Mouse (Mus musculus): ENCODE results near the gene Tle3.

Gene Tle3

DNA sequence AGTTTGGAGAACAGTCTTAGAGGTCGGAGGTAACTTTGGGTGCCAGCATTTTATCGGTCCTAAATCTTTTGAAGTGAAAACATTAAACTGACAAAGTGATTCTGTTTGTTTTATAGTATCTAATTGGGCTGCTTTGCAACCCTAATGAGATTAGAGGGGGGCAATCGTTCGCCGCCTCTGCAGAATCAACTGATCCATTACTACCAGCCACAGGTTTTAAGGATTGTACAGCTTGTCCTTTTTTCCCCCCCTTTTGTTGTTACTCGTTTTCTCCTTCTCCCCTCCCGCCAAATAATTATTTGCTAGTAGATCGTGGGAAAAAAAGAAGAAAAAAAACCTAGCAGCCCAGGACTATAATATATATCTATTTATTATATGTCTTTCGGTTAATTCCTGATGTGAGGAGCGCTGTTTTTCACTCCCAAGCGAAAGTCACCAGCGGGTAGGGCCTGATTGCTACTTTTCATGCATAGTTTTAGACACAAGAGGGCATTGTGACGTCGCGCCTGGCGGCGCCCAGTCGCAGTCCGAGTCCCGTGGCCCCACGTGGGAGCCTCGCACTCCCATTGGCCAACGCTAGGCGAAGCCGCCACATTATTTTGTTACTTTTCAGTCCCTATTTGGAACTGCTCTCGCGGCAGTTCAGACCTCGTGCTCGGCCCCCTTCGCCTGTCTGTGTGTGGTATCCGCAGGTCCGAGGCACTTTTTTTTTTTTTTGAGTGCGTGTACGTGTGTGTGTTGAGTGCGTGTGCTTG is at the start of gene Tle3:
Gene Tle3 (plus strand): TSS at position 612 of the 755 bp plus-strand sequence.
- peak; percentile 98 for DNase-seq (ENCODE audit: extremely low read depth, insufficient read length, low spot score)

DNA sequence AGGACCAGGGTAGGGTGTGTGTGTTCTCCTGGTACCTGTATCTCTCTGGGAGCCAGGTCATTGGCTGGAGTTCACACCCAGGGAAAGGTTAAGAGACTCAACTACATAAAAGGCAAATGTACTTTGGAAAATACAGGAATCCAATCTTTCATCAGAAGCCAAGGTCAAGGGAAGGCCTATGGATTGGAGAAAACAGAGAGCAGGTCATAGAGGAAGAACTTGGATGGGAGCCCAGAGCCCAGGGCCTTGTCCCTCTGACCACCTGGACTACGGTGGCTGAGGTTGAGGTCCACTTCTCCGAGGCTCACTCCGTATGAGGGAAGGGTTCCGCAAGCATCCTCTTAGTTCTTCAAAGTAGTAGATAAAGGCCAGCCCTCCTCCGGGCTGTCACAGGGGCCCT is 48.9 kb upstream of the Tle3 start:
- no peak for DNase-seq (ENCODE audit: extremely low read depth, insufficient read length, low spot score)

DNA sequence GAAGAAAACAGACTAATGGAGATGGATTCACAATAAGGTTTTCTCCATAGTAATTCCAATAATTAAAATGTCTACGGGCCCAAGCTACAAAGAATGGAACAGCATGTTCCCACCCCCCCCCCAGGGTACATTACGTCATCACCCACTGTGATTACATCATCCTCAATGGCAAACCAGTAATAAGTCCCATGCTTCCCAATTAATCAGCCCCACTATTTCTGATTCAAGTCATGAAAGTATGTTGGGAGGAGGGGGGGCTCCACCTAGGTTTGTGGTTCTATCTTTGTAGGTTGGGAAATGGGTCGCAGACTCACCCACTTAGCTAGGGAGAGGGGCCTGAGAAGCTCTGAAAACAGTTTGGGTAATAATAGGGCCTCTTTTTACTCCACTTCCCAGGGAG is 48.3 kb upstream of the Tle3 start:
- no peak for DNase-seq (ENCODE audit: extremely low read depth, insufficient read length, low spot score)

GRCm38 (mm10) chr9:61324354-61324753 is 47.8 kb upstream of the Tle3 start:
- DNase-seq (ENCODE audit: extremely low read depth, insufficient read length, low spot score) = no peak

DNA sequence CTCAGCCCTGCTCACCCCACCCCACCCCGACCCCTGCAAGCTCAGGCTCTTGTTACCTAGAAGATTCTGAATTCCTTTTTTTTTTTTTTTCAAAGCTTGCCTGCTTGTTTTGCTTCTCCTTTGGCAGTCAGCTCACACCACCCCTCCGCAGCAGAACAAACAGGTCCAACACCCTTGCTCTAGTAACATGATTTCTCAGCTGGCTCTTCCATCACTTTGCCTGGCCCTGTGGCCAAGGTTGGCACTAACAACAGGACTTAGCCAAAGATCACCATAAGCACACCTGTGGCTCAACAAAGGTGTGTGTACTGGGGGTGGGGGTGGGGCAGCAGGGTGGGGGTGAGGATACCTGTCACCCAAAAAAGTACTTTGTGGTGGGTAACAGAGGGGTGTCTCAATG is 47.2 kb upstream of the Tle3 start:
- DNase-seq (ENCODE audit: extremely low read depth, insufficient read length, low spot score) = no peak

DNA sequence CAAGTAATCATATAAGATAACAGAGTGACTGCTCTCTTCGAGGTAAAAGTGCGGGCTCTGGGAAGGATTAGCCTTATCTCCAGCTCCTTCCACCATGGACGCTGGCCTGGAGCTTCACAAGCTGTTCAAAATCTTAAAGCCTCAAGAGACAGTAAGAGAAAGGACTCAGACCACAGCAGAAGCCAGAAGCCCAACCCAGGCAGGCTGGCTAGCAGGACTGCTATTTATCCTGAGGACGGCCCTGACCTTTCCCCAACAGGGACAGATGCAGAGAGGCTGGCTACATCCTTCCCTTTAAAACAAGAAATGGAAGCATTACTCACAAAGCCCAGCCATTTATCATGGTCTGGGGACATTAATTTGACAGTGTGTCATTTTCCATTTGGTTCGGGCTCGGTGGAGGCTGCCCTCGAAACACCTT is 46.2 kb upstream of the Tle3 start:
- DNase-seq (ENCODE audit: extremely low read depth, insufficient read length, low spot score) = no peak

DNA sequence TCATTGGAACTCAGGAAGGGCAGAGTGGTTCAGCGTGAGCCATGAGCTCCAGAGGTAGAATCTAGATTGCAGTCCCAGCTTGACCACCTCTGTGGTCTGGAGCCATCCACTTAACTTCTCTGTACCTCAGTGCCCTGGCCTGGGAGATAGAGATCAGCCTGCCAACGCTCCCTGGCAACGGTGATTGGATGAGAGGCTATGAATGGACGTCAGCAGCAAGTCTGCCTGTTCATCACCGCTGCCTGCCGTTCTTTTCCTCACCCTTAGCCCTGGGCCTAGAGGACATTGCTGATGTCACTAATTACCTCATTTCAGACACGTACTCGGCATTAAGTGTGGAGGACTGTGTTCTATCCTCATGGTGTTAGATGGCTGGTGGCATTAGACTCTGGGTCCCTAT is 45.2 kb upstream of the Tle3 start:
- DNase-seq (ENCODE audit: extremely low read depth, insufficient read length, low spot score) = no peak

- no peak for DNase-seq (ENCODE audit: extremely low read depth, insufficient read length, low spot score)
Measured at GRCm38 (mm10) chr9:61328173-61328572, 44.0 kb upstream of the Tle3 start.

- DNase-seq (ENCODE audit: extremely low read depth, insufficient read length, low spot score) = no peak
Measured at GRCm38 (mm10) chr9:61330747-61331146, 41.4 kb upstream of the Tle3 start.

DNA sequence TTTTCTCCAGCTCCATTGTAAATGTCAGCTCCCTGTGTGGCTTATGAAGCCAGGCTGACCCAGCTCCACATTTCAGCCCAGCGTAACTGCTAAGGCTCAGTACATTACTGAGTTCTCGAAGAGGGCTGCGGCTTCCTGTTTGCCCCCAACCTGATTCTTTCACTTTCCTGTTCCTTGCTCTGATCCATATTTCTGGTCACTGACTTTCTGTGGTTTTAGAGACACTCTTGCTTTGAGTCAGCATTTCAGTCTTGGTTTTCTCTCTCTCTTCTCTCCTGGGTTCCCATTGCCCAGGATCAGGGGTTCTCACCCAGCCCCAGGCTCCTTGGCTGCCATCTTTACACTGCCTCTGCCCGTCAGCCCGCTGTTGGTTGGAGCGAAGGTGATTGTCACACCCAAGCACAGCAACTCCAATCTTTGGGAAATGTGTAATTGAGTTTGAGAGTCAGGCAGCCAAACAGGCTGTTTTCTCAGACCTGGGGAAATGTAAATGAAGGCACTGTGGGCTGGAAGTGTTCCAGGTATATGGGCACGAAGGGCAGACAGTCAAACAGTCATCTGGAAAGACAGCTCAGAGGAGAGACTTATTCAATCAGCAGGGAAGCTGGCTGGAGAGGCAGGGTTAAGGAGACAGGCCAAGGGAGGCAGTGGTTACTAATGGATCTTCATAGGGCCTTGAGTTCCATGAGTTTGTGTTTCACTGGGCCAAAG is 39.8 kb upstream of the Tle3 start:
- no peak for DNase-seq (ENCODE audit: extremely low read depth, insufficient read length, low spot score)

DNA sequence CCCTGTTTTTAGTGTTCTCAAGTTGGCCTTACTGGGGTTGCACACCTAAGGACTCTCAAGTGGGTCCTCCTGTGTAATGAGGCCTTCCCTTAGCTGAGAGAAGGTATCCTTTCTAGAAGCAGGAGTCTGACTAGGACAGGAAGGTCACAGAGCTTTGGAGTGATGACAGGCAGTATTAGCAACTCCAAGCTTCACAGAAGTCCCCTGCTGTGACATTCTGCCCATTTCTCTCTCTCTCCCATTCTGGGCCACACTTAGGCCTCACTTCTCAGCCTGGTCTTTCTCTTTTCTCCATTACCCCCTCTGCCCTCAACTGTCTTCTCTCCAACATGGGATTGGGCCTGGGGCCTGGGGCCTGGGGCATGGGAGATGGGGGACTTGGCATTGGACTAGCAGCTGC is 36.0 kb upstream of the Tle3 start:
- no peak for DNase-seq (ENCODE audit: extremely low read depth, insufficient read length, low spot score)

DNA sequence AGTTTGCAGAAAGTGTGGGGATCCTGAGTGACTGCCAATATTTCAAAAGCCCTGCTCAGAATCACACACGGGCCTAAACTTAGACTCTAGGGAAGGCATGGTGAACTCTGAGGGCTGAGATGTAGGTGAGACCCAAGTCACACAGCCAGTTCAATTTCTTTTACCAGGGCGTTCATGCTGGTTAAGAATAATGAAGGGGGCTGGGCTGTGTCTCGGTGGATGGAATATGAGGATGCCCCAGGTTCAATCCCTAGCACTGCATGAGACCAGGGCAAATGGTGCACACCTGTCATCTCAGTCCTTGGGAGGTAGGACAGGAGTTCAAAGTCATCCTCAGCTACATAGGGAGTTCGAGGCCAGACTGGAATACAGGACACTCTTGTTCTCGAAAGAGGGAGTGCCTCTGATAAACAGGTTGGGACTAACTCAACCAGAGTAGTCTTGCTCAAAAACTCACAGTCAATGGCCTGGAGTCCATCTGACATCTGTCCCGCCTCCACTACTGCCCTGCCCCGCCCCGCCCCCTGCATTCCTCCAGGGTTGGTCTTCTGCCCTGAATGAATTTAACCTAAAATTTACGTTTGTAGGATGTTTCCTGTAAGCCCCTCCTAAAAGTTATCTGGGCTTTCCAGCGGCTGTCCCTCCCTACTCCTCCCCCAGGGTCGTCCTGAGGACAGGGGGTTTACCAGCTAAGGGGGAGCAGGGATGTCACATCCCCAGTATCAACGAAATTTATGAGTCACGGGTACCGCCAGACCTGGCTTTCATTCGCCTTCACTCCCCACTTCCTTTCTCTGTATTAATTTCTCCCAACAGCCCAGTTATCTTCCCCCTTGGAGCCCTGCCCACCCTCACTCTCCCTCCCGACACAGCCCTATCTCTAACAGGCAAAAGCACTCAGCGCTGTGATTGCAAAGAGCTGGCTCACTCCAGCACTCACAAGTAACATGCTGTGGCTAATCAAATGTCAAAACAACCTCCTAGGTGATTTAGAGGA is 35.3 kb upstream of the Tle3 start:
- DNase-seq (ENCODE audit: extremely low read depth, insufficient read length, low spot score) = no peak

DNA sequence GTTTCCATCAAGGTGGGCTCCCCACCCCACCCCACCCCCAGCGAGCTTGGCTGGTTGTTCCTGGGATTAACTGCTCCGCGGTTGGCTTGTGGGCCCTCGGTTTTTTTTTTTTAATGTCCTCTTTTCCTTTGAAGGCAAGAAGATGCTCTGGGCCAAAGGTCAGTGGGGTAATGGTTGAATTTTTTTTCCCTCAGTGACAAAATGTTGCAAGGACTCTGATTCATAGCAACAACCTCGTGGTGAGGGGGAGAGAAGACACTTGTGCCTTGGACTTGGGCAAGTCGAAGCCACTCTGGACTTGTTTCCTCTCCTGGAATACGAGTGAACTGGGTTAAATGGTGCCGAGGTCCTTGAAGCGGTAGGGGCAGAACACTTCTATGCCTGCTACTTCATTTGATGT is 34.5 kb upstream of the Tle3 start:
- DNase-seq (ENCODE audit: extremely low read depth, insufficient read length, low spot score) = no peak

DNA sequence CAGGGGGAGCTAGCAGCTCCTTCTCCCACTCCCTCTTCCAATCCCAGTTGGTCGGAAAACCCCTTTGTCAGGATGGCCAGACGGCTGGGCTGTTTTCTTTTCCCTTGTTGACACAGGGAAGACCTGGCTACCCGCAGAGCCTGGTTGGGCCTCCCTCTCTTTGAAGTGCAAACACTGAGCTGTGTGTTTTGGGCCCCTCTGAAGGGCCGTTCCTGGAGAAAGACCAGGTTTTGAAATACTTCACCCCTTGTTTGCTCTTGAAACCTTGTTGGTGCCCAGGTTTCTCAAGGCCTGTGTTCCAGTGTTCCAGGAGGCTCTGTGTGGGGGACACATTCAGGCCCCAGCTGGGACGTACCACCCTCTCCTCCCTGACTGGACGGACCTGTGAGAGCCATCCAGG is 32.9 kb upstream of the Tle3 start:
- DNase-seq (ENCODE audit: extremely low read depth, insufficient read length, low spot score) = no peak

GRCm38 (mm10) chr9:61340333-61340732 is 31.8 kb upstream of the Tle3 start:
- no peak for DNase-seq (ENCODE audit: extremely low read depth, insufficient read length, low spot score)

- DNase-seq (ENCODE audit: extremely low read depth, insufficient read length, low spot score) = no peak
Measured at GRCm38 (mm10) chr9:61342297-61342696, 29.9 kb upstream of the Tle3 start.

DNA sequence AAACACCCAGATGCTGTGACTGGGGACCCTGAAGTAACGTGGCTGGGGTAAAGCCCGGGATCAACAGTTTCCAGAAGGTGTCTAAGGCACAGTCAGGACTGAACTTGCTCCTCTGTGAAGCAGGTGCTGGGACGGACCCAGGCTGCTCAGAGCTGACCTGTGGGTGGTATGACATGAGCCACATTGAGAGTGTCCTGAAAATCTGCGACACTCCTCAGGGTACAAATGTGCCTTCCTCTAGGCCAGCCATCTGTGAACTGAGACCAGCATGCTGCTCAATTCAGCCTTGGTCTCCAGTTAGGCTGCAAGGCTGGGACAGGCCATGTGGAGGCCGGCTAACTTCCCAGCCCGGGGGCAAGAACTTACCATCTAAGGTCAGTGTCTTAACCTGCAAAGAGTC is 27.5 kb upstream of the Tle3 start:
- DNase-seq (ENCODE audit: extremely low read depth, insufficient read length, low spot score) = no peak

GRCm38 (mm10) chr9:61347011-61347410 is 25.2 kb upstream of the Tle3 start:
- peak; percentile 56 for DNase-seq (ENCODE audit: extremely low read depth, insufficient read length, low spot score)

GRCm38 (mm10) chr9:61348036-61348435 is 24.1 kb upstream of the Tle3 start:
- DNase-seq (ENCODE audit: extremely low read depth, insufficient read length, low spot score) = no peak

GRCm38 (mm10) chr9:61348616-61349015 is 23.6 kb upstream of the Tle3 start:
- no peak for DNase-seq (ENCODE audit: extremely low read depth, insufficient read length, low spot score)

- peak; percentile 55 for DNase-seq (ENCODE audit: extremely low read depth, insufficient read length, low spot score)
Measured at GRCm38 (mm10) chr9:61349697-61350096, 22.5 kb upstream of the Tle3 start.

All from 3134 (cell line).